Mouse (Mus musculus) intestine, embryonic 15.5 days (tissue): Measurements from ENCODE around the gene Tex12. TPM values are rescaled to one million over a fixed set of nuclear protein-coding genes. Genes with fewer than 3 reads are reported as not detected.

Experiments used
- ATAC-seq: fragments of 200-750 bp; cut with Nextera tagmentation; 2 replicates; pipeline ENCODE4 v1.8.0; 2017; ENCODE audit warnings: moderate TSS enrichment, moderate library complexity
- H3K27ac ChIP-seq: fragments of 300-500 bp; sonication (generic); 2 replicates; pipeline ENCODE4 v1.5.1; 2015; ENCODE audit warnings: mild to moderate bottlenecking, inconsistent platforms
- H3K27me3 ChIP-seq: fragments of 300-500 bp; sonication (generic); replicated peaks from 2 replicates; pipeline ENCODE4 v1.6.1; 2015; ENCODE audit warnings: inconsistent platforms
- H3K36me3 ChIP-seq: fragments of 300-500 bp; sonication (generic); 2 replicates; pipeline ENCODE4 v1.6.1; 2015; ENCODE audit warnings: inconsistent platforms
- H3K4me1 ChIP-seq: fragments of 300-500 bp; sonication (generic); replicated peaks from 2 replicates; pipeline ENCODE4 v1.6.1; 2015; ENCODE audit warnings: inconsistent platforms
- H3K4me2 ChIP-seq: fragments of 300-500 bp; sonication (generic); replicated peaks from 2 replicates; pipeline ENCODE4 v1.6.1; 2015; ENCODE audit warnings: mild to moderate bottlenecking, inconsistent platforms
- H3K4me3 ChIP-seq: fragments of 300-500 bp; sonication (generic); replicated peaks from 2 replicates; pipeline ENCODE4 v1.5.1; 2015; ENCODE audit warnings: inconsistent platforms
- H3K9ac ChIP-seq: fragments of 300-500 bp; sonication (generic); 2 replicates; pipeline ENCODE4 v1.6.1; 2015; ENCODE audit warnings: inconsistent platforms
- H3K9me3 ChIP-seq: fragments of 300-500 bp; sonication (generic); 2 replicates; pipeline ENCODE4 v1.6.1; 2016; ENCODE audit warnings: inconsistent platforms
- WGBS: fragments of 180-500 bp; shearing (Covaris S2); methylation state at CpG from one replicate; pipeline ENCODE4 v1.1.7; 2015; 5-methylcytosine and 5-hydroxymethylcytosine counted together
- polyA plus RNA-seq: library from polyadenylated mRNA; unstranded; fragments of >200 nt; fragmentation: Nextera tagmentation; extraction: Ambion mirVana; gene quantifications from 2 replicates; pipeline ENCODE4 v1.2.1, GENCODE M21; 2015

Tex12 gene
- 0.16 and 0.19 TPM in 2 replicates for polyA plus RNA-seq

- ATAC-seq = peak; percentile 88
- Histone ChIP-seq H3K36me3 (no peaks in the 10 kb centered on the region), H3K4me3 (no peak within 1 kb of the TSS), H3K4me1 (no peaks in the 10 kb centered on the region), H3K27me3 (no peaks in the 10 kb centered on the region), H3K27ac (0 out of 2 replicates have a peak within 1 kb of the TSS, but pooled peaks have one; percentile 6), H3K4me2 (no peak within 1 kb of the TSS), H3K9ac (no peak within 1 kb of the TSS), H3K9me3 (no peaks in the 10 kb centered on the region)
- 86% methylated on average over 38 of the region's 38 CpGs for WGBS
These were observed at the start of gene Tex12 for GRCm38 (mm10) chr9:50561145-50561917. Gene Tex12, minus strand, starts transcription at chr9:50561325.

GRCm38 (mm10) chr9:50604338-50604737, 43.2 kb upstream of the Tex12 start:
- 1% methylated on average over 6 of the region's 6 CpGs for WGBS
- Histone ChIP-seq H3K27me3 (no peaks in the 10 kb centered on the region), H3K4me2 (peak overlapping the region; percentile 61), H3K9me3 (no peaks in the 10 kb centered on the region), H3K27ac (peak overlapping the region; percentile 87; the same call in 1 of the 2 replicates), H3K4me3 (peak overlapping the region; percentile 70), H3K4me1 (peaks cover 10% of the 10 kb centered on the region), H3K9ac (peak overlapping the region; percentile 86), H3K36me3 (peaks cover 7% of the 10 kb centered on the region; the same call in 1 of the 2 replicates)
- no peak; the same call in 1 of the 2 replicates for ATAC-seq

- Histone ChIP-seq H3K27me3 (no peaks in the 10 kb centered on the region), H3K4me3 (peak overlapping the region; percentile 70), H3K4me1 (peaks cover 10% of the 10 kb centered on the region), H3K36me3 (peaks cover 7% of the 10 kb centered on the region; the same call in 1 of the 2 replicates), H3K27ac (peak overlapping the region; percentile 87), H3K4me2 (peak overlapping the region; percentile 61), H3K9me3 (no peaks in the 10 kb centered on the region), H3K9ac (peak overlapping the region; percentile 86)
- ATAC-seq = peak; percentile 86
- WGBS = under 1% methylated on average over 24 of the region's 24 CpGs
These were observed 42.8 kb upstream of the Tex12 start for GRCm38 (mm10) chr9:50603998-50604324.

- WGBS = under 1% methylated on average over 48 of the region's 48 CpGs
- peaks cover 10% of the 10 kb centered on the region for H3K4me1 ChIP-seq
- peak within 1 kb of the TSS; percentile 86 for H3K9ac ChIP-seq
- peak within 1 kb of the TSS; percentile 61 for H3K4me2 ChIP-seq
- peaks cover 12% of the 10 kb centered on the region for H3K36me3 ChIP-seq
- peak within 1 kb of the TSS; percentile 70 for H3K4me3 ChIP-seq
- peak within 1 kb of the TSS; percentile 87 for H3K27ac ChIP-seq
- H3K27me3 ChIP-seq = no peaks in the 10 kb centered on the region
- H3K9me3 ChIP-seq = no peaks in the 10 kb centered on the region
- ATAC-seq = peak; percentile 98
These were observed 42.3 kb upstream of the Tex12 start, which contains the start of the genes Sdhd and Timm8b for GRCm38 (mm10) chr9:50603189-50603997. Gene Sdhd, minus strand, starts transcription at chr9:50603812. Gene Timm8b, plus strand, starts transcription at chr9:50603910.

GRCm38 (mm10) chr9:50602055-50602845, 41.1 kb upstream of the Tex12 start:
- WGBS = 72% methylated on average over 7 of the region's 7 CpGs
- peaks cover 18% of the 10 kb centered on the region for H3K36me3 ChIP-seq
- H3K4me1 ChIP-seq = peaks cover 10% of the 10 kb centered on the region
- H3K4me3 ChIP-seq = peak overlapping the region; percentile 70
- ATAC-seq = no peak
- H3K4me2 ChIP-seq = peak overlapping the region; percentile 61
- H3K27me3 ChIP-seq = no peaks in the 10 kb centered on the region
- no peaks in the 10 kb centered on the region for H3K9me3 ChIP-seq
- peak overlapping the region; percentile 86 for H3K9ac ChIP-seq
- no peak overlapping the region for H3K27ac ChIP-seq

- H3K4me3 ChIP-seq = no peak overlapping the region
- H3K27me3 ChIP-seq = no peaks in the 10 kb centered on the region
- peaks cover 10% of the 10 kb centered on the region for H3K4me1 ChIP-seq
- no peak overlapping the region for H3K27ac ChIP-seq
- no peaks in the 10 kb centered on the region for H3K9me3 ChIP-seq
- WGBS = 79% methylated on average over 6 of the region's 6 CpGs
- peaks cover 24% of the 10 kb centered on the region for H3K36me3 ChIP-seq
- no peak for ATAC-seq
- H3K9ac ChIP-seq = no peak overlapping the region
- H3K4me2 ChIP-seq = peak overlapping the region; percentile 61; the same call in 1 of the 2 replicates
These were observed 40.4 kb upstream of the Tex12 start for GRCm38 (mm10) chr9:50601536-50601935.

GRCm38 (mm10) chr9:50596973-50597372, 35.8 kb upstream of the Tex12 start:
- no peak for ATAC-seq
- Histone ChIP-seq H3K27ac (no peak overlapping the region), H3K4me3 (no peak overlapping the region), H3K27me3 (no peaks in the 10 kb centered on the region), H3K36me3 (peaks cover 36% of the 10 kb centered on the region), H3K4me1 (peaks cover under 1% of the 10 kb centered on the region; the same call in 1 of the 2 replicates), H3K9ac (no peak overlapping the region), H3K4me2 (no peak overlapping the region), H3K9me3 (no peaks in the 10 kb centered on the region)
- 94% methylated on average over 8 of the region's 8 CpGs for WGBS

GRCm38 (mm10) chr9:50594794-50595417, 33.8 kb upstream of the Tex12 start:
- no peaks in the 10 kb centered on the region for H3K4me1 ChIP-seq
- peak overlapping the region; percentile 40 for H3K27ac ChIP-seq
- no peaks in the 10 kb centered on the region for H3K9me3 ChIP-seq
- peaks cover 32% of the 10 kb centered on the region for H3K36me3 ChIP-seq
- no peak overlapping the region for H3K9ac ChIP-seq
- WGBS = 67% methylated on average over 12 of the region's 12 CpGs
- ATAC-seq = peak; percentile 80
- H3K4me3 ChIP-seq = no peak overlapping the region
- H3K27me3 ChIP-seq = no peaks in the 10 kb centered on the region
- no peak overlapping the region for H3K4me2 ChIP-seq

GRCm38 (mm10) chr9:50593544-50593943, 32.4 kb upstream of the Tex12 start:
- 69% methylated on average over 3 of the region's 3 CpGs for WGBS
- no peak for ATAC-seq
- Histone ChIP-seq H3K4me1 (no peaks in the 10 kb centered on the region), H3K36me3 (peaks cover 28% of the 10 kb centered on the region), H3K4me2 (no peak overlapping the region), H3K9ac (no peak overlapping the region), H3K27me3 (no peaks in the 10 kb centered on the region), H3K9me3 (no peaks in the 10 kb centered on the region), H3K4me3 (no peak overlapping the region), H3K27ac (no peak overlapping the region)

GRCm38 (mm10) chr9:50592955-50593354, 31.8 kb upstream of the Tex12 start:
- H3K36me3 ChIP-seq = peaks cover 23% of the 10 kb centered on the region
- H3K9me3 ChIP-seq = no peaks in the 10 kb centered on the region
- ATAC-seq = no peak
- no peak overlapping the region for H3K4me2 ChIP-seq
- no peaks in the 10 kb centered on the region for H3K4me1 ChIP-seq
- 86% methylated on average over 9 of the region's 9 CpGs for WGBS
- H3K27me3 ChIP-seq = no peaks in the 10 kb centered on the region
- no peak overlapping the region for H3K9ac ChIP-seq
- H3K4me3 ChIP-seq = no peak overlapping the region
- no peak overlapping the region for H3K27ac ChIP-seq

- ATAC-seq = no peak
- 77% methylated on average over 10 of the region's 10 CpGs for WGBS
- H3K27ac ChIP-seq = no peak overlapping the region
These were observed 29.9 kb upstream of the Tex12 start for GRCm38 (mm10) chr9:50590856-50591518.

More at GRCm38 (mm10) chr9:50590856-50591518, 29.9 kb upstream of the Tex12 start:
- Histone ChIP-seq H3K36me3 (peaks cover 9% of the 10 kb centered on the region; the same call in 1 of the 2 replicates), H3K9ac (no peak overlapping the region), H3K9me3 (no peaks in the 10 kb centered on the region), H3K4me3 (no peak overlapping the region), H3K27me3 (no peaks in the 10 kb centered on the region), H3K4me1 (no peaks in the 10 kb centered on the region), H3K4me2 (no peak overlapping the region)
